Mouse (Mus musculus): Measurements from ENCODE around the gene Cidec. TPM values are rescaled to one million over a fixed set of nuclear protein-coding genes. Genes with fewer than 3 reads are reported as not detected.

Gene Cidec
- total and polyA plus RNA-seq, 3 experiments = not detected

GRCm38 (mm10) chr6:113442442-113443090 lies 7.0 kb upstream of the Cidec start, which contains the start of gene Jagn1:
TSS of gene Jagn1 (plus strand) at chr6:113442569.
- H3K36me3 ChIP-seq (ENCODE audit: control insufficient read depth in 1 of 2, insufficient read depth in 2 of 2, low read length in 2 of 2) = peaks cover 7 to 13% of the 10 kb centered on the region in 2 experiments
- H3K27ac ChIP-seq (ENCODE audit: control insufficient read depth, low read depth, low read length) = peak within 1 kb of the TSS; percentile 55
- DNase-seq (ENCODE audit: low read depth, low spot score) = peak; percentile 95
- peak within 1 kb of the TSS; percentile 94 for H3K9ac ChIP-seq (ENCODE audit: control insufficient read depth, low read depth, low read length, poor library complexity, severe bottlenecking)
- H3K4me1 ChIP-seq (ENCODE audit: control insufficient read depth in 1 of 2, insufficient read depth in 2 of 2, low read length in 2 of 2) = peaks cover 4 to 16% of the 10 kb centered on the region in 2 experiments
- H3K27me3 ChIP-seq (ENCODE audit: control insufficient read depth in 1 of 2, insufficient read depth in 2 of 2, low read length in 2 of 2) = no peaks in the 10 kb centered on the region
- H3K9me3 ChIP-seq (replicated peaks; ENCODE audit: insufficient read depth, low read length) = no peaks in the 10 kb centered on the region
- peak within 1 kb of the TSS; percentile 85 to 89 for H3K4me3 ChIP-seq (ENCODE audit: control insufficient read depth in 1 of 2, insufficient read depth in 1 of 2, low read depth in 2 of 2, low read length in 2 of 2)
- peaks cover 18% of the 10 kb centered on the region for H3K79me2 ChIP-seq (ENCODE audit: control insufficient read depth, insufficient read depth, low read length, poor library complexity)
- TF ChIP-seq NRF1 (IDR thresholded peaks at IDR 0.05; ENCODE audit: insufficient read depth, low read depth, low read length, poor library complexity, severe bottlenecking) (peak; percentile 80), MXI1 (IDR thresholded peaks at IDR 0.05; ENCODE audit: low read depth, low read length) (peak; percentile 98), NELFE (IDR thresholded peaks at IDR 0.05; ENCODE audit: low read depth, low read length) (peak; percentile 90), ZC3H11A (IDR thresholded peaks at IDR 0.05; ENCODE audit: low read depth, low read length) (no peak), ZNF384 (IDR thresholded peaks at IDR 0.05; ENCODE audit: low read depth, low read length) (no peak), ETS1 (IDR thresholded peaks at IDR 0.05; ENCODE audit: low read depth, low read length) (peak; percentile 21; the same call in 1 of the 2 replicates), GATA1 (IDR thresholded peaks at IDR 0.05; ENCODE audit: low read depth, low read length) (no peak), JUND (IDR thresholded peaks at IDR 0.05; ENCODE audit: low read depth, low read length) (no peak), MEF2A (IDR thresholded peaks at IDR 0.05; ENCODE audit: extremely low read depth, insufficient replicate concordance, low read depth, low read length, poor library complexity, severe bottlenecking) (no peak), RCOR1 (IDR thresholded peaks at IDR 0.05; ENCODE audit: low read depth, low read length) (no peak), MAZ (IDR thresholded peaks at IDR 0.05; ENCODE audit: low read depth, low read length) (no peak), CTCF (IDR thresholded peaks at IDR 0.05 in 2 of 3, conservative IDR thresholded peaks at IDR 0.05 in 1 of 3; ENCODE audit: control insufficient read depth in 1 of 3, insufficient read depth in 1 of 3, low read depth in 2 of 3, low read length in 3 of 3, poor library complexity in 1 of 3, severe bottlenecking in 1 of 3) (0 out of 6 replicates have a peak, but pooled peaks of 1 of the 3 experiments have one; percentile 3), USF1 (IDR thresholded peaks at IDR 0.05; ENCODE audit: low read depth, low read length) (no peak), EP300 (IDR thresholded peaks at IDR 0.05; ENCODE audit: low read depth in 1 of 2, low read length in 2 of 2) (peak in 1 of 2 experiments; percentile 17; a peak in 1 of 4 replicates), SIN3A (IDR thresholded peaks at IDR 0.05; ENCODE audit: low read length) (peak; percentile 96), MAFK (IDR thresholded peaks at IDR 0.05; ENCODE audit: borderline replicate concordance, low read depth, low read length) (no peak), E2F4 (IDR thresholded peaks at IDR 0.05; ENCODE audit: borderline replicate concordance, low read depth, low read length) (0 out of 2 replicates have a peak, but pooled peaks have one; percentile 16), RAD21 (IDR thresholded peaks at IDR 0.05; ENCODE audit: low read depth, low read length) (no peak), GABPA (IDR thresholded peaks at IDR 0.05; ENCODE audit: low read depth, low read length) (no peak; the same call in 1 of the 2 replicates), UBTF (IDR thresholded peaks at IDR 0.05; ENCODE audit: borderline replicate concordance, insufficient read depth, low read depth, low read length) (no peak), TCF12 (IDR thresholded peaks at IDR 0.05; ENCODE audit: low read depth, low read length) (peak; percentile 75), TBP (IDR thresholded peaks at IDR 0.05; ENCODE audit: low read depth, low read length) (peak; percentile 94), SMC3 (IDR thresholded peaks at IDR 0.05; ENCODE audit: low read depth, low read length) (no peak), HCFC1 (IDR thresholded peaks at IDR 0.05; ENCODE audit: low read depth, low read length) (peak; percentile 92), MYB (IDR thresholded peaks at IDR 0.05; ENCODE audit: low read depth, low read length) (no peak), TAL1 (IDR thresholded peaks at IDR 0.05; ENCODE audit: low read length) (no peak), BHLHE40 (IDR thresholded peaks at IDR 0.05; ENCODE audit: borderline replicate concordance, low read depth, low read length) (no peak), POLR2AphosphoS2 (IDR thresholded peaks at IDR 0.05; ENCODE audit: low read length) (peak; percentile 93; the same call in 1 of the 2 replicates), POLR2AphosphoS5 (IDR thresholded peaks at IDR 0.05; ENCODE audit: borderline replicate concordance, low read depth, low read length) (no peak), MAX (IDR thresholded peaks at IDR 0.05; ENCODE audit: low read length) (peak; percentile 80), ZKSCAN1 (IDR thresholded peaks at IDR 0.05; ENCODE audit: low read depth, low read length) (no peak), MYC (IDR thresholded peaks at IDR 0.05; ENCODE audit: low read depth, low read length) (peak; percentile 97), POLR2A (IDR thresholded peaks at IDR 0.05; ENCODE audit: control insufficient read depth in 1 of 2, insufficient read depth in 1 of 2, low read depth in 1 of 2, low read length in 2 of 2, poor library complexity in 1 of 2) (peak; percentile 83 to 94), ZMIZ1 (IDR thresholded peaks at IDR 0.05; ENCODE audit: low read depth, low read length) (peak; percentile 79), ELF1 (IDR thresholded peaks at IDR 0.05; ENCODE audit: low read depth, low read length) (peak; percentile 93), KAT2A (conservative IDR thresholded peaks at IDR 0.05; ENCODE audit: low read depth, low read length) (no peak; the same call in 1 of the 2 replicates)

Data from MEL (cell line).